Mouse (Mus musculus) erythroblast, embryonic 14.5 days (primary cell): ENCODE measurements around the gene Prpf3.

ENCODE experiments used
- GATA1 ChIP-seq: IDR thresholded peaks from 2 replicates; pipeline ENCODE4 v1.6.1; 2012; ENCODE audit warnings: low read length, inconsistent platforms, mixed read lengths
- TAL1 ChIP-seq: IDR thresholded peaks from 3 replicates; pipeline ENCODE4 v1.6.1; 2012; ENCODE audit warnings: low read length, inconsistent platforms, mixed read lengths

- TF ChIP-seq GATA1, result no peak
- no peak for TF ChIP-seq TAL1
These were observed 36.7 kb upstream of the Prpf3 start for GRCm38 (mm10) chr3:95892066-95893052.
